Mouse (Mus musculus): ENCODE measurements around the gene Sox18. TPM values are rescaled to one million over a fixed set of nuclear protein-coding genes. Genes with fewer than 3 reads are reported as not detected.

The Sox18 gene
- polyA plus RNA-seq, 1 experiment from 2014 or later, result 15.8 TPM

GRCm38 (mm10) chr2:181653065-181653464 is 18.4 kb downstream of the Sox18 start:
- H3K9me3 ChIP-seq (ENCODE audit: control insufficient read depth, low read length), result no peaks in the 10 kb centered on the region
- peaks cover 21% of the 10 kb centered on the region; the same call in 1 of the 2 replicates for H3K36me3 ChIP-seq (ENCODE audit: control insufficient read depth, insufficient read depth, low read length)
- no peak overlapping the region for H3K27ac ChIP-seq (ENCODE audit: low read depth, low read length)

GRCm38 (mm10) chr2:181648926-181649325 is 22.5 kb downstream of the Sox18 start:
- Histone ChIP-seq H3K4me3 (ENCODE audit: low read depth, low read length) (no peak overlapping the region), H3K9me3 (ENCODE audit: control insufficient read depth, low read length) (no peaks in the 10 kb centered on the region), H3K4me2 (ENCODE audit: low read depth, low read length, severe bottlenecking) (no peak overlapping the region), H3K9ac (ENCODE audit: low read length) (no peak overlapping the region), H3K27ac (ENCODE audit: low read depth, low read length) (no peak overlapping the region), H3K36me3 (ENCODE audit: control insufficient read depth, insufficient read depth, low read length) (peaks cover 25% of the 10 kb centered on the region; the same call in 1 of the 2 replicates), H3K27me3 (ENCODE audit: control insufficient read depth, insufficient read depth, low read length) (no peaks in the 10 kb centered on the region), H3K4me1 (replicated peaks; ENCODE audit: control insufficient read depth, insufficient read depth, low read length) (no peaks in the 10 kb centered on the region)
- no peak for ATAC-seq (replicated peaks; ENCODE audit: low FRiP score)
- 88% methylated on average over 10 of the region's 10 CpGs for WGBS
- DNase-seq (ENCODE audit: low spot score), result no peak

More at GRCm38 (mm10) chr2:181653065-181653464, 18.4 kb downstream of the Sox18 start:
- H3K27me3 ChIP-seq (ENCODE audit: control insufficient read depth, insufficient read depth, low read length), result no peaks in the 10 kb centered on the region
- DNase-seq (ENCODE audit: low spot score) (no peak), ATAC-seq (replicated peaks; ENCODE audit: low FRiP score) (no peak)
- no peak overlapping the region for H3K4me2 ChIP-seq (ENCODE audit: low read depth, low read length, severe bottlenecking)
- no peaks in the 10 kb centered on the region for H3K4me1 ChIP-seq (replicated peaks; ENCODE audit: control insufficient read depth, insufficient read depth, low read length)
- H3K9ac ChIP-seq (ENCODE audit: low read length), result no peak overlapping the region
- no peak overlapping the region for H3K4me3 ChIP-seq (ENCODE audit: low read depth, low read length)

GRCm38 (mm10) chr2:181646626-181647472 is 24.6 kb downstream of the Sox18 start:
- no peak overlapping the region for H3K9ac ChIP-seq (ENCODE audit: low read length)
- H3K4me2 ChIP-seq (ENCODE audit: low read depth, low read length, severe bottlenecking), result no peak overlapping the region
- H3K4me1 ChIP-seq (replicated peaks; ENCODE audit: control insufficient read depth, insufficient read depth, low read length), result no peaks in the 10 kb centered on the region
- H3K36me3 ChIP-seq (ENCODE audit: control insufficient read depth, insufficient read depth, low read length), result peaks cover 22% of the 10 kb centered on the region; the same call in 1 of the 2 replicates
- DNase-seq (ENCODE audit: low spot score) (no peak), ATAC-seq (replicated peaks; ENCODE audit: low FRiP score) (no peak)
- H3K4me3 ChIP-seq (ENCODE audit: low read depth, low read length), result no peak overlapping the region
- 96% methylated on average over 6 of the region's 6 CpGs for WGBS
- H3K27me3 ChIP-seq (ENCODE audit: control insufficient read depth, insufficient read depth, low read length), result no peaks in the 10 kb centered on the region
- no peaks in the 10 kb centered on the region for H3K9me3 ChIP-seq (ENCODE audit: control insufficient read depth, low read length)
- H3K27ac ChIP-seq (ENCODE audit: low read depth, low read length), result no peak overlapping the region

- ATAC-seq (replicated peaks; ENCODE audit: low FRiP score), result no peak
- Histone ChIP-seq H3K4me2 (ENCODE audit: low read depth, low read length, severe bottlenecking) (no peak overlapping the region), H3K27ac (ENCODE audit: low read depth, low read length) (no peak overlapping the region), H3K9me3 (ENCODE audit: control insufficient read depth, low read length) (no peaks in the 10 kb centered on the region), H3K4me1 (replicated peaks; ENCODE audit: control insufficient read depth, insufficient read depth, low read length) (no peaks in the 10 kb centered on the region), H3K36me3 (ENCODE audit: control insufficient read depth, insufficient read depth, low read length) (peaks cover 24% of the 10 kb centered on the region; the same call in 1 of the 2 replicates), H3K4me3 (ENCODE audit: low read depth, low read length) (no peak overlapping the region), H3K27me3 (ENCODE audit: control insufficient read depth, insufficient read depth, low read length) (no peaks in the 10 kb centered on the region), H3K9ac (ENCODE audit: low read length) (no peak overlapping the region)
- DNase-seq (ENCODE audit: low spot score), result no peak
- 77% methylated on average over 3 of the region's 3 CpGs for WGBS
Observed at GRCm38 (mm10) chr2:181645666-181646065, 25.8 kb downstream of the Sox18 start.

- 89% methylated on average over 2 of the region's 2 CpGs for WGBS
- peak; percentile 64 for DNase-seq (ENCODE audit: low spot score)
- H3K36me3 ChIP-seq (ENCODE audit: control insufficient read depth, insufficient read depth, low read length), result peaks cover 21% of the 10 kb centered on the region; the same call in 1 of the 2 replicates
Observed at GRCm38 (mm10) chr2:181644361-181644760, 27.1 kb downstream of the Sox18 start.

GRCm38 (mm10) chr2:181635865-181636264 is 35.6 kb downstream of the Sox18 start:
- H3K4me3 ChIP-seq (ENCODE audit: low read depth, low read length), result no peak overlapping the region
- peaks cover 14% of the 10 kb centered on the region; the same call in 1 of the 2 replicates for H3K36me3 ChIP-seq (ENCODE audit: control insufficient read depth, insufficient read depth, low read length)
- no peaks in the 10 kb centered on the region for H3K4me1 ChIP-seq (replicated peaks; ENCODE audit: control insufficient read depth, insufficient read depth, low read length)
- H3K27ac ChIP-seq (ENCODE audit: low read depth, low read length), result no peak overlapping the region
- H3K4me2 ChIP-seq (ENCODE audit: low read depth, low read length, severe bottlenecking), result no peak overlapping the region
- H3K9me3 ChIP-seq (ENCODE audit: control insufficient read depth, low read length), result no peaks in the 10 kb centered on the region
- no peak overlapping the region for H3K9ac ChIP-seq (ENCODE audit: low read length)
- no peaks in the 10 kb centered on the region for H3K27me3 ChIP-seq (ENCODE audit: control insufficient read depth, insufficient read depth, low read length)
- ATAC-seq (replicated peaks; ENCODE audit: low FRiP score), result no peak
- DNase-seq (ENCODE audit: low spot score), result no peak
- 93% methylated on average over 3 of the region's 3 CpGs for WGBS

More at GRCm38 (mm10) chr2:181644361-181644760, 27.1 kb downstream of the Sox18 start:
- ATAC-seq (replicated peaks; ENCODE audit: low FRiP score), result no peak
- H3K4me2 ChIP-seq (ENCODE audit: low read depth, low read length, severe bottlenecking), result no peak overlapping the region
- no peak overlapping the region for H3K27ac ChIP-seq (ENCODE audit: low read depth, low read length)
- no peaks in the 10 kb centered on the region for H3K9me3 ChIP-seq (ENCODE audit: control insufficient read depth, low read length)
- H3K27me3 ChIP-seq (ENCODE audit: control insufficient read depth, insufficient read depth, low read length), result no peaks in the 10 kb centered on the region
- no peak overlapping the region for H3K9ac ChIP-seq (ENCODE audit: low read length)
- H3K4me3 ChIP-seq (ENCODE audit: low read depth, low read length), result no peak overlapping the region
- no peaks in the 10 kb centered on the region for H3K4me1 ChIP-seq (replicated peaks; ENCODE audit: control insufficient read depth, insufficient read depth, low read length)

GRCm38 (mm10) chr2:181632624-181633023 is 38.8 kb downstream of the Sox18 start:
- 94% methylated on average over 6 of the region's 6 CpGs for WGBS
- no peaks in the 10 kb centered on the region for H3K27me3 ChIP-seq (ENCODE audit: control insufficient read depth, insufficient read depth, low read length)
- ATAC-seq (replicated peaks; ENCODE audit: low FRiP score), result no peak

GRCm38 (mm10) chr2:181628471-181628870 is 43.0 kb downstream of the Sox18 start:
- no peaks in the 10 kb centered on the region for H3K4me1 ChIP-seq (replicated peaks; ENCODE audit: control insufficient read depth, insufficient read depth, low read length)
- no peaks in the 10 kb centered on the region for H3K27me3 ChIP-seq (ENCODE audit: control insufficient read depth, insufficient read depth, low read length)
- no peak overlapping the region for H3K4me2 ChIP-seq (ENCODE audit: low read depth, low read length, severe bottlenecking)
- peaks cover 3% of the 10 kb centered on the region; the same call in 1 of the 2 replicates for H3K36me3 ChIP-seq (ENCODE audit: control insufficient read depth, insufficient read depth, low read length)
- H3K9ac ChIP-seq (ENCODE audit: low read length), result no peak overlapping the region
- DNase-seq (ENCODE audit: low spot score) (no peak), ATAC-seq (replicated peaks; ENCODE audit: low FRiP score) (no peak)
- H3K4me3 ChIP-seq (ENCODE audit: low read depth, low read length), result no peak overlapping the region
- H3K9me3 ChIP-seq (ENCODE audit: control insufficient read depth, low read length), result no peaks in the 10 kb centered on the region
- no peak overlapping the region for H3K27ac ChIP-seq (ENCODE audit: low read depth, low read length)

More at GRCm38 (mm10) chr2:181632624-181633023, 38.8 kb downstream of the Sox18 start:
- Histone ChIP-seq H3K27ac (ENCODE audit: low read depth, low read length) (no peak overlapping the region), H3K4me3 (ENCODE audit: low read depth, low read length) (no peak overlapping the region), H3K36me3 (ENCODE audit: control insufficient read depth, insufficient read depth, low read length) (peaks cover 8% of the 10 kb centered on the region; the same call in 1 of the 2 replicates), H3K4me2 (ENCODE audit: low read depth, low read length, severe bottlenecking) (no peak overlapping the region), H3K9me3 (ENCODE audit: control insufficient read depth, low read length) (no peaks in the 10 kb centered on the region), H3K4me1 (replicated peaks; ENCODE audit: control insufficient read depth, insufficient read depth, low read length) (no peaks in the 10 kb centered on the region), H3K9ac (ENCODE audit: low read length) (no peak overlapping the region)
- DNase-seq (ENCODE audit: low spot score), result no peak
